Mouse (Mus musculus) olfactory bulb, adult 2 months (tissue): ENCODE data around the gene Gm45716.

Experiments used
- CTCF ChIP-seq: fragments of 200-500 bp; IDR thresholded peaks from 2 replicates; pipeline ENCODE4 v1.5.1; 2012; ENCODE audit warnings: low read depth, mild to moderate bottlenecking, low read length, moderate library complexity; ENCODE audit not compliant: insufficient read depth
- POLR2A ChIP-seq: fragments of 200-500 bp; IDR thresholded peaks from 2 replicates; pipeline ENCODE4 v1.6.1; 2012; ENCODE audit warnings: mild to moderate bottlenecking, low read depth, low read length, moderate library complexity; ENCODE audit not compliant: insufficient read depth

DNA sequence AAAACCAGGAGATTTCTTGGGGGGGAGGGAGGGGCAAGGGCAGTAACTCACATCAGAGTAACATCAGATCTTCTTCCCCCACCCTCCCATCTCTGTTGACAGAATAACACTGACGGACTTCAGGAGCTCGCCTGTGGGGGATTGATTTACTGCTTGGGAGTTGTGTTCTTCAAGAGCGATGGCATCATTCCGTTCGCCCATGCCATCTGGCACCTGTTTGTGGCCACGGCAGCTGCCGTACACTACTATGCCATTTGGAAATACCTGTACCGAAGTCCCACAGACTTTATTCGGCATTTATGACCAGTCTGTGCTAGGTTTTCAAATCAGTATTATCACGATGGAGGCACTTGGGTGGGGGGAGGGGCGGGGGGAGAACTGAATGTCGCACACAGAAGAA, 89.1 kb downstream of the Gm45716 start:
- TF ChIP-seq CTCF, result no peak
- TF ChIP-seq POLR2A, result no peak
